Mouse (Mus musculus) midbrain, embryonic 14.5 days (tissue): ENCODE data around the gene Ankrd13c. TPM values are rescaled to one million over a fixed set of nuclear protein-coding genes. Genes with fewer than 3 reads are reported as not detected.

Experiments
- ATAC-seq: fragments of 200-750 bp; cut with Nextera tagmentation; 2 replicates; pipeline ENCODE4 v1.8.0; 2017; ENCODE audit warnings: moderate number of reproducible peaks, moderate library complexity; ENCODE audit not compliant: low FRiP score, low TSS enrichment
- DNase-seq: peaks from one replicate; pipeline ENCODE4 v3.0.0-alpha.2; 2015
- H3K27ac ChIP-seq: fragments of 300-500 bp; sonication (generic); replicated peaks from 2 replicates; pipeline ENCODE4 v1.5.1; 2014; ENCODE audit warnings: mild to moderate bottlenecking, low read depth, low read length, moderate library complexity
- H3K27me3 ChIP-seq: fragments of 300-500 bp; sonication (generic); 2 replicates; pipeline ENCODE4 v1.6.1; 2014; ENCODE audit warnings: low read length, control low read depth, mixed read lengths; ENCODE audit not compliant: control insufficient read depth, insufficient read depth
- H3K36me3 ChIP-seq: fragments of 300-500 bp; sonication (generic); 2 replicates; pipeline ENCODE4 v1.6.1; 2014; ENCODE audit warnings: low read length, control low read depth; ENCODE audit not compliant: control insufficient read depth, insufficient read depth
- H3K4me1 ChIP-seq: fragments of 300-500 bp; sonication (generic); 2 replicates; pipeline ENCODE4 v1.6.1; 2014; ENCODE audit warnings: mild to moderate bottlenecking, antibody characterized with exemption, low read length, control low read depth; ENCODE audit not compliant: control insufficient read depth, insufficient read depth
- H3K4me2 ChIP-seq: fragments of 300-500 bp; sonication (generic); 2 replicates; pipeline ENCODE4 v1.6.1; 2014; ENCODE audit warnings: mild to moderate bottlenecking, low read length, moderate library complexity
- H3K4me3 ChIP-seq: fragments of 300-500 bp; sonication (generic); replicated peaks from 2 replicates; pipeline ENCODE4 v1.5.1; 2014; ENCODE audit warnings: low read depth, low read length
- H3K9ac ChIP-seq: fragments of 300-500 bp; sonication (generic); replicated peaks from 2 replicates; pipeline ENCODE4 v1.6.1; 2014; ENCODE audit warnings: mild to moderate bottlenecking, low read length, moderate library complexity
- H3K9me3 ChIP-seq: fragments of 300-500 bp; sonication (generic); 2 replicates; pipeline ENCODE4 v1.6.1; 2016; ENCODE audit warnings: low read length, control low read depth, mixed read lengths; ENCODE audit not compliant: control insufficient read depth
- WGBS: fragments of 180-500 bp; shearing (Covaris S2); extraction: QIAGEN DNeasy Blood & Tissue Kit; methylation state at CpG from one replicate; pipeline ENCODE4 v1.1.7; 2014; 5-methylcytosine and 5-hydroxymethylcytosine counted together
- polyA plus RNA-seq: library from polyadenylated mRNA; unstranded; fragments of >200 nt; fragmentation: Nextera tagmentation; extraction: Ambion mirVana; gene quantifications from 2 replicates; pipeline ENCODE4 v1.2.1, GENCODE M21; 2014

Ankrd13c gene
- polyA plus RNA-seq = 23.2 and 24.9 TPM in 2 replicates

GRCm38 (mm10) chr3:157946843-157947358 lies at the start of gene Ankrd13c:
Ankrd13c (plus strand) TSS chr3:157947239.
- no peaks in the 10 kb centered on the region for H3K9me3 ChIP-seq
- ATAC-seq (peak; percentile 98), DNase-seq (peak; percentile 96)
- H3K27ac ChIP-seq = peak within 1 kb of the TSS; percentile 99
- H3K36me3 ChIP-seq = no peaks in the 10 kb centered on the region
- peak within 1 kb of the TSS; percentile 96 for H3K9ac ChIP-seq
- peak within 1 kb of the TSS; percentile 95 for H3K4me2 ChIP-seq
- peaks cover 22% of the 10 kb centered on the region for H3K4me1 ChIP-seq
- under 1% methylated on average over 45 of the region's 45 CpGs for WGBS
- H3K27me3 ChIP-seq = no peaks in the 10 kb centered on the region
- H3K4me3 ChIP-seq = peak within 1 kb of the TSS; percentile 99

DNA sequence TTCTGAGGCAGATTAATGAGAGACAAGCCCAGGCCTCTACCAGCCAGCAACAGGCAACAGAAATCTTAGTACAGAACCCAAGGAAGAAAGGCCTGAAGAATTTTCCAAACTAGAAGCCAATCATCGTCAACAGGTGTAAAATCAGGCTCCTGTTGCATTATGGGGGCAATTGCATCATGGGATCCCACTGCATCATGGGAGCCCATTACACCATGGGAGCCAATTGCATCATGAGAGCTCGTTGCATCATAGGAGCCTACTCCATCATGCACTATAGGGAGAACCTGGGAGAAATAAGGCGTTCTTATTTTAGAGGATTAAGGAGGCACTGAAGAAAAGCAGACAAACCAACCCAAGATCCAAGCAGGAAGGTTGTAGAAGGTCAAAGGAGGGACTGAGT lies 49.4 kb upstream of the Ankrd13c start:
- Histone ChIP-seq H3K4me3 (no peak overlapping the region), H3K9me3 (no peaks in the 10 kb centered on the region), H3K27ac (no peak overlapping the region), H3K36me3 (no peaks in the 10 kb centered on the region), H3K4me2 (no peak overlapping the region), H3K9ac (no peak overlapping the region), H3K4me1 (no peaks in the 10 kb centered on the region), H3K27me3 (no peaks in the 10 kb centered on the region)
- ATAC-seq (no peak), DNase-seq (no peak)
- 91% methylated on average over 3 of the region's 3 CpGs for WGBS

DNA sequence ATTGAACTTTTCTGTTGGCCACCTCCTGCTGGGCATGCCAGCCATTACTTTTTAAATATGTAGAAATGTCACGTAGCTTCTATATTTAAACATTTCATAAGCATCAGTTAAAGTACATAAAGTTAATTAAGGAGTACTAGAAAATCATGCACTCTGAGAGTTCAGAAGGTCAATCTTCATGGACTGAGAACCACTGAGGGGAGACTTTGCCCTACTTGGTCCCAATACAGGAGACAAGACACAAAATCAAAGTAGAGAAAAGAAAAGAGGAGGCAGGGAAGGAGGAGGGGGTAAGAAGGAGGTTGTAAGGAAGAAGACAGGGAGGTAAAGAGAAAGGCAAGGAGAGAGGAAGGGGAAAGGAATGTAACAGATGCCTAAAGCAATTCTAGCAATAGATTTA lies 47.1 kb upstream of the Ankrd13c start:
- no peak for ATAC-seq
- 90% methylated on average over 1 of the region's 1 CpGs for WGBS
- H3K9me3 ChIP-seq = no peaks in the 10 kb centered on the region

DNA sequence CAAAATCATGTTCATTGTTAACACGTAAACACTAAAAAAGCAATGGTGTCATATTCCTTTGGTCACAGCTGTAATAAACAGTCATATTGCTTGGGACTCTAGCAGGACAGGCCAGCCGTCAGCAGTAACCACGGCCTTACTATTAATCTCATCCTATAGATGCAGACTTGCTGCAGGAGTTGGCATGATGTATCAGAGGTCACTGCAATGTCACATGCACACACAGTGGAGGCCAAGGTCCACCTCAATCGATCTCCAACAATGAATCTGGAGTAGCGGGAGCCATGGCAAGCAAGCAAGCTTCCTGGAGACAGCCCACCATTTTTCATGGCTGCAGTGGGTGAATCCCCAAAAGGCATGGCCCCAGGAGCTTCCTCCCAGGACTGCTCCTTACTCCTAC lies 45.3 kb upstream of the Ankrd13c start:
- Histone ChIP-seq H3K9me3 (no peaks in the 10 kb centered on the region), H3K27me3 (no peaks in the 10 kb centered on the region), H3K4me3 (no peak overlapping the region), H3K9ac (no peak overlapping the region), H3K36me3 (no peaks in the 10 kb centered on the region), H3K27ac (no peak overlapping the region), H3K4me1 (no peaks in the 10 kb centered on the region), H3K4me2 (no peak overlapping the region)
- WGBS = 94% methylated on average over 5 of the region's 5 CpGs
- DNase-seq (no peak), ATAC-seq (no peak)

More for the DNA sequence above, 47.1 kb upstream of the Ankrd13c start:
- no peak overlapping the region for H3K27ac ChIP-seq
- DNase-seq = no peak
- H3K9ac ChIP-seq = no peak overlapping the region
- H3K36me3 ChIP-seq = no peaks in the 10 kb centered on the region
- H3K27me3 ChIP-seq = no peaks in the 10 kb centered on the region
- H3K4me3 ChIP-seq = no peak overlapping the region
- H3K4me1 ChIP-seq = no peaks in the 10 kb centered on the region
- H3K4me2 ChIP-seq = no peak overlapping the region

DNA sequence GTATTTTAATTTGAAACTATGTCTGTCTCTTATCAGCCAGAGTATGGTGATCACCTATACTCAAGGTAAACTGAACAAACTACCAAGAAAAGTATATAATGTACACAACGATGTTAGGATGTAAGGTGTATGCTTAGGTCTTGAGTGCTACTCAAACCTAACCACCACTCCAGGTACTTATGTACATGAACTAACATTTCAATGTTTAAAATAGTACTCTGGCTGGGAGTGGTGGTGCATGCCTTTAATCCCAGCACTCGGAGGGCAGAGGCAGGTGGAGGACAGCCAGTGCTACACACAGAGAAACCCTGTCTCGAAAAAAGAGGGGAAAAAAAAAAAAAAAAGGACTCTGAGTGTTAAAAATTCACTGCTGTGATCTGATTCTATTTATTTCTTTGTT lies 38.9 kb upstream of the Ankrd13c start:
- Histone ChIP-seq H3K27ac (no peak overlapping the region), H3K36me3 (no peaks in the 10 kb centered on the region), H3K27me3 (no peaks in the 10 kb centered on the region), H3K4me3 (no peak overlapping the region), H3K9ac (no peak overlapping the region), H3K4me1 (no peaks in the 10 kb centered on the region), H3K4me2 (no peak overlapping the region), H3K9me3 (no peaks in the 10 kb centered on the region)
- 81% methylated on average over 3 of the region's 3 CpGs for WGBS
- ATAC-seq = no peak
- no peak for DNase-seq

DNA sequence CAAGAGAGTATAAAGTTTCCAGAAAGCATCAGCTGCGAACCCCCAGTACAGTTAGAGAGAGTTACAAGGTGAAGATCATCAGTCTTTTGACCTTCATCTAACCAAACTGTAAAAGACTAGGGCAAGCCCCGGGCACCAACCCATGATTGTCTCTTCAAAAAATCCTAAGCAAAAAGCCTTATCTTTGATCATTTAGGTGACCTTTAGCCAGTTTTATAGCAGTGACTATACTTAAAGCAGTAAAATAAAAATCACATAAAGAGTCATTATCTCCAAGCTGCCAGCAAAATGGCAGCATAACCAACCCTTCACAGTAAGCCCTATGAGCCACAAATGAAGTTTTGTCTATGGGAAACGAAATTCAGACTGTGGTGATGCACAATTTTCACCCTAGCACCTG lies 36.8 kb upstream of the Ankrd13c start:
- Histone ChIP-seq H3K4me3 (no peak overlapping the region), H3K27me3 (no peaks in the 10 kb centered on the region), H3K4me2 (no peak overlapping the region), H3K4me1 (no peaks in the 10 kb centered on the region), H3K27ac (no peak overlapping the region), H3K9ac (no peak overlapping the region), H3K36me3 (no peaks in the 10 kb centered on the region), H3K9me3 (no peaks in the 10 kb centered on the region)
- 79% methylated on average over 3 of the region's 3 CpGs for WGBS
- DNase-seq (no peak), ATAC-seq (no peak)

- no peak for ATAC-seq
- Histone ChIP-seq H3K4me3 (no peak overlapping the region), H3K36me3 (no peaks in the 10 kb centered on the region), H3K27me3 (no peaks in the 10 kb centered on the region), H3K9ac (no peak overlapping the region), H3K27ac (no peak overlapping the region), H3K4me1 (no peaks in the 10 kb centered on the region), H3K4me2 (no peak overlapping the region), H3K9me3 (no peaks in the 10 kb centered on the region)
- DNase-seq = no peak
- WGBS = 96% methylated on average over 2 of the region's 2 CpGs
Measured at GRCm38 (mm10) chr3:157912155-157912554, 34.9 kb upstream of the Ankrd13c start.

DNA sequence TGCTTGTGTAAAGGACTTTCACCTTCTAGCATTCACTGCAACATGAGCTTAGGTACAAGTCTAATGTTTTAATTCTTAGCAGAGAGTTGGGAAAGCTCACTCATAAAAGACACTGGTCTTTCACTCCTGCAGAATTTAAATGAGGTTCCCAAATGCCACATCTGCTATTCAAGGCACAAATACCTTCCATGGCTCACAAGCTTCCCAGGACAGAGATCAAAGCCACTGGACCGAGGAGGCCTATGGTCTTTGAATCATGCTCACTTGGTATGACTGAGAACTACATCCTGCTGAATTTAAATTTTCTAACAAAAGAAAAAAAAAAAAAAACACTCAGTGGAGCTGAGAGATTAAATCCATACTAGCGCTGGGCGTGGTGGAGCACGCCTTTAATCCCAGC lies 30.7 kb upstream of the Ankrd13c start:
- WGBS = 44% methylated on average over 4 of the region's 4 CpGs
- ATAC-seq (no peak), DNase-seq (no peak)
- H3K27ac ChIP-seq = no peak overlapping the region
- H3K4me2 ChIP-seq = no peak overlapping the region
- no peaks in the 10 kb centered on the region for H3K36me3 ChIP-seq
- H3K27me3 ChIP-seq = no peaks in the 10 kb centered on the region
- no peaks in the 10 kb centered on the region for H3K4me1 ChIP-seq
- H3K4me3 ChIP-seq = no peak overlapping the region
- no peak overlapping the region for H3K9ac ChIP-seq
- H3K9me3 ChIP-seq = no peaks in the 10 kb centered on the region

GRCm38 (mm10) chr3:157921376-157921775 lies 25.7 kb upstream of the Ankrd13c start:
- H3K9me3 ChIP-seq = no peaks in the 10 kb centered on the region
- ATAC-seq (no peak), DNase-seq (no peak)
- no peak overlapping the region for H3K4me2 ChIP-seq
- H3K36me3 ChIP-seq = no peaks in the 10 kb centered on the region
- no peak overlapping the region for H3K9ac ChIP-seq
- 92% methylated on average over 2 of the region's 2 CpGs for WGBS
- H3K27me3 ChIP-seq = no peaks in the 10 kb centered on the region
- no peak overlapping the region for H3K27ac ChIP-seq
- H3K4me3 ChIP-seq = no peak overlapping the region
- H3K4me1 ChIP-seq = no peaks in the 10 kb centered on the region
